Mouse (Mus musculus): ENCODE results near the gene Sptlc3. TPM values are rescaled to one million over a fixed set of nuclear protein-coding genes. Genes with fewer than 3 reads are reported as not detected.

Gene Sptlc3
- not detected in 2 replicates for polyA plus RNA-seq (2012; ENCODE audit: low replicate concordance)

GRCm38 (mm10) chr2:139493836-139494235 lies at the start of gene Sptlc3:
TSS of gene Sptlc3 (plus strand) at chr2:139493913.

DNA sequence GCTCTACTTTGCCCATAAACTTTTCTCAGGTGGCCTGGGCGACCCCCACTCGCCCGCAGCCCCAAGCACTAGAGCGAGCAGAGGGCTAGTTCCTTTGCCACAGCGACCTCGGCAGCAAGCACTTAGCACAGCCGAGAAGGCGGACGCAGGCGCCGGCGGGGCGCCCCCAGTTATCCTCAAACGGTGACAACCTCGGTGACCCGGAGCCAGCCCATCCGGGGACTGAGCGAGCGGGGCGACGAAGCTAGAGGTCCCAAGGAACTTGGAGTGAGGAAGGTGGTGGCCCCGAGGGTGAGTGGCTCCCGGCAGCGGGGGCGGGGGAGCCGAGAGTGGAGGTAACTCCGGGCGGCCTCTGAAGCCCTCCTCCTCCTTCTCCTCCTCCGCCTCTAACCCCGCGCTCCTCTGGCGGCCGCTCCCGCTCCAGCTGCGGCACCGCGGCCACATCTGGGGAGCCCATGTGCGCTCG lies 184.1 kb downstream of the Sptlc3 start, which contains the start of gene Ism1:
Ism1 (plus strand) TSS at position 370 of the 466 bp plus-strand sequence.

Other genes with a start within 250 kb of the Sptlc3 start
- gene Ism1, start 184.3 kb downstream of the Sptlc3 start, polyA plus RNA-seq (2012; ENCODE audit: low replicate concordance) = not detected in 2 replicates